Mouse (Mus musculus) small intestine, adult 2 months (tissue): ENCODE results near the gene Pou2f3. TPM values are rescaled to one million over a fixed set of nuclear protein-coding genes. Genes with fewer than 3 reads are reported as not detected.

ENCODE experiments used
- H3K27ac ChIP-seq: fragments of 200-500 bp; 2 replicates; pipeline ENCODE4 v1.5.1; 2012; ENCODE audit warnings: low read depth, low read length, control low read depth, inconsistent platforms; ENCODE audit not compliant: insufficient read depth
- H3K27me3 ChIP-seq: fragments of 200-500 bp; 2 replicates; pipeline ENCODE4 v1.6.1; 2012; ENCODE audit warnings: mild to moderate bottlenecking, moderate library complexity, low read length, inconsistent platforms; ENCODE audit not compliant: control insufficient read depth, insufficient read depth
- H3K36me3 ChIP-seq: fragments of 200-500 bp; 2 replicates; pipeline ENCODE4 v1.6.1; 2012; ENCODE audit warnings: mild to moderate bottlenecking, low read length, control low read depth, inconsistent platforms; ENCODE audit not compliant: control insufficient read depth, insufficient read depth
- H3K4me1 ChIP-seq: fragments of 200-500 bp; 2 replicates; pipeline ENCODE4 v1.6.1; 2012; ENCODE audit warnings: low read length, inconsistent platforms, mixed read lengths; ENCODE audit not compliant: control insufficient read depth, insufficient read depth, insufficient read length
- H3K4me3 ChIP-seq: fragments of 200-500 bp; 2 replicates; pipeline ENCODE4 v1.5.1; 2012; ENCODE audit warnings: low read depth, mild to moderate bottlenecking, control low read depth, inconsistent platforms, low read length, moderate library complexity
- CTCF ChIP-seq: fragments of 200-500 bp; IDR thresholded peaks from 2 replicates; pipeline ENCODE4 v1.5.1; 2012; ENCODE audit warnings: low read depth, mild to moderate bottlenecking, control low read depth, inconsistent platforms, low read length, moderate library complexity, mixed read lengths; ENCODE audit not compliant: insufficient replicate concordance, insufficient read length; ENCODE audit errors: extremely low read depth
- POLR2A ChIP-seq: fragments of 200-500 bp; IDR thresholded peaks from 2 replicates; pipeline ENCODE4 v1.6.1; 2012; ENCODE audit warnings: low read depth, mild to moderate bottlenecking, control low read depth, inconsistent platforms, low read length, moderate library complexity
- WGBS: fragments of 180-500 bp; shearing (Covaris S2); methylation state at CpG from one replicate; pipeline ENCODE4 v1.1.7; 2018; 5-methylcytosine and 5-hydroxymethylcytosine counted together
- polyA plus RNA-seq: library from polyadenylated mRNA; depleted of rRNA; stranded (reverse); fragments of >200 nt; gene quantifications from 2 replicates; pipeline ENCODE4 v1.2.3, GENCODE M21; 2012

Pou2f3 gene
- polyA plus RNA-seq, 1 experiment: 1.2 TPM

DNA sequence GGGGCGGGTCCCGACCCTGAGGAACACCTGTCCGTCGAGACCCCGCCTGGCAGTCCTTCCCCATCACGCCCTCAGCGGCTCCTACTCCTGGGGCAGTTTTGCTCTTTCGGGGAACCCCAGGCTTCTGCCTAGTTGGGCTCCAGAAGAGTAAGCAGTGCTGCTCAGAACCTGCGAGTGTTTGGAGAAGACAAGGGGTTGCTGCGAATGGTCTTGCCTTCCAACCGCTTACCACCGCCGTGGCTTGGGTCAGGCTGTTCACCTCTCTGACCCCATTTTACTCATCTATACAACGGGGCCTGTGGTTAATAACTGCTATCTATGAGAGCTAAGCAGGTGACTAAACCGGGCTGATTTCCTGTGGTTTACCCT, 4.2 kb downstream of the Pou2f3 start:
- TF ChIP-seq POLR2A (no peak), CTCF (no peak)
- H3K27ac ChIP-seq: no peak overlapping the region
- 6% methylated on average over 15 of the region's 15 CpGs for WGBS
- no peaks in the 10 kb centered on the region for H3K36me3 ChIP-seq
- H3K4me3 ChIP-seq: peak overlapping the region; percentile 34
- peaks cover 18% of the 10 kb centered on the region for H3K4me1 ChIP-seq
- H3K27me3 ChIP-seq: peaks cover 15% of the 10 kb centered on the region

DNA sequence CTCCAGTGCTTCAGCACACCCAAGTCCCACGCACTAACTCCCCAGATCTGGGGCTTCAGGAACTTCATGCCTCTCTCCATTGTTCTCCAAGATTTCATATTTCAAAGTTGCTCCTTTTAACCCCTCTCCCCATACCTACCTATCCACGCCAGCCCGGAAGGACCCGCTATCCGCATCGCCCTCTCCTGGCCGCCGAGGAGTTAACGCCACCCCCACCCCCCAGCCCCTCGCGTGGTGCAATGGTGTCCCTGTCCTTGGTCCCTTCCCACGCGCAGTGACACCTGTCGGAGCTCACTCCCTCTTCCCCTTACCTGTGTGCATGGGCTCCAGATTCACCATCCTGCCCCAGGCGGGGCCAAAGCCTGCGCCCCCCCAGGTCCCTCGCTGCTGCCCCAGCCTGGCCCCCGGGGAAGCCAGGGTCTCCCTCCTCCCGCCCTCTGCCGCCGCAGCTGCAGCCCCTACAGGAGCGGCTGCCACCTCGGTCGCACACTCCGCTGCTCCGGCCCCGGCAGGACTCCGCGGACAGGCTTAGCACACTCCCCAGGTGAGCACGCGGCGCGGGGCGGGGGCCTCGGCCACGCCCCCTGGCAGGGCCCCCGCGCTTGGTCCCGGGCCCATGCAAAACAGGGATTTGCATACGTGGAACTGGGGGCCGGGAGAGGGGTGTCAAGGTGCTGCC, 4.7 kb downstream of the Pou2f3 start:
- Histone ChIP-seq H3K36me3 (no peaks in the 10 kb centered on the region), H3K4me3 (peak overlapping the region; percentile 34), H3K27ac (no peak overlapping the region), H3K4me1 (peaks cover 15% of the 10 kb centered on the region), H3K27me3 (peaks cover 15% of the 10 kb centered on the region)
- 2% methylated on average over 41 of the region's 41 CpGs for WGBS
- TF ChIP-seq POLR2A (no peak), CTCF (peak; percentile 22; the same call in 1 of the 2 replicates)

DNA sequence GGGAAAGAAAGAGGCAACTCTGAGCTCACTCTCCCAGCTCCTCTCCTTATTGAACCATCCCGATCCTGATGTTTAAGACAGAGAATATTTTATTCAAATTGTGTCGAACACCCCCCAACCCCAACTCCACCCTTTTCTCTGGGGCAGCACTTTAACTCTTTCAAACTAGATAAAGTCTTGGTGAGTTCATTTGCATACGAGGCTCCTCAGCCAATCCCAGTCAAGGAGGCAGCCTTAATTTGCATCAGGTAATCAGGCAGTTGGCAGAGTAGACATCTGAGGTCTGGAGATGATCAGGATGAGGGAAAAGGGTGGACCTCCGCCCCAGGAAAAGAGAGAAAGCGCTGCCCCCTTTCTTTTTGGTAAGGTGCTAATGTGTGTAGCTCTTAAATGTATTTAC, 10.0 kb downstream of the Pou2f3 start:
- Histone ChIP-seq H3K27me3 (peaks cover 3% of the 10 kb centered on the region; the same call in 1 of the 2 replicates), H3K27ac (no peak overlapping the region)
- 49% methylated on average over 5 of the region's 5 CpGs for WGBS

DNA sequence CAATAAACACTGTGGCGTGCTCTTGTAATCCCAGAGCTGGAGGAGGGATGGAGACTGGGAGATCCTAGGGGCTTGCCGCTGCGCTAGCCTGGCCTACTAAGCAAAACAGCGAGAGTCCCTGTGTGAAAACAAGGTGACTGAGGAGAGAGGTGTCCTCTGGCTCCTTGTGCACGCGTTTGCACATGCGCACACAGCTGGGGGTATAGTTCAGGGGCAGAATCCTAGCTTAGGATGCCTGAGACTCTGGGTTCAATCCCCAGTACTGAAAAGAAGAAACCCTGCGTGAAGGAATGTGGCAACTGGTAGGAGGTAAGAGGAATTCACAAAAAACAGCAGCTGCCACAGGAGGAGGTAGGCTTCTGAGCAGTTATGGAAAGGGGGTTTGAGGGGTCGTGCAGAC, 16.2 kb downstream of the Pou2f3 start:
- H3K27ac ChIP-seq: no peak overlapping the region
- H3K36me3 ChIP-seq: no peaks in the 10 kb centered on the region
- WGBS: 71% methylated on average over 9 of the region's 9 CpGs
- H3K4me1 ChIP-seq: 0 out of 2 replicates have a peak, but pooled peaks cover 2% of the 10 kb centered on the region
- no peak for TF ChIP-seq POLR2A
- no peak for TF ChIP-seq CTCF
- no peak overlapping the region for H3K4me3 ChIP-seq
- no peaks in the 10 kb centered on the region for H3K27me3 ChIP-seq

More for the DNA sequence above, 10.0 kb downstream of the Pou2f3 start:
- Histone ChIP-seq H3K4me3 (no peak overlapping the region), H3K4me1 (peaks cover 10% of the 10 kb centered on the region; the same call in 1 of the 2 replicates), H3K36me3 (no peaks in the 10 kb centered on the region)
- TF ChIP-seq POLR2A: no peak
- no peak for TF ChIP-seq CTCF

DNA sequence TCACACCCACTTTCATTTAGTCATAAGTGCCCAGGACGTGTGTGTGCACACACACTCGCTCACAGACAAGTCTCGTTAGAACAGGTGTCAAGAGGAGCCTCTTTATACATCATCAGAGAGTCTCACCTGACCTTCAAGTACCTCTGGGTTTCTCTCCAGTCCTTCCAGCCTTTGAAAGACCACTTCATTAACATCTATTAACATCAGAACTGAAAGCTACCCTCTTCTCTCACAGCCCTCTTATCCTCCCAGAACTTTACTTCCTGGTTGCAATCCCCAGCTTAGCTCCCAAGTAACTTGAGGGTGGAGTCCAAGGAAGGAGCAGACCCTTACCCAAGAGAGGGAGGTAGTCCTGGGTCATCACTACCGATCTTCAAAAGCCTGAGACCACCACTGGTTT, 18.6 kb downstream of the Pou2f3 start:
- H3K4me1 ChIP-seq: peaks cover 15% of the 10 kb centered on the region; the same call in 1 of the 2 replicates
- H3K4me3 ChIP-seq: no peak overlapping the region
- no peaks in the 10 kb centered on the region for H3K27me3 ChIP-seq
- H3K27ac ChIP-seq: no peak overlapping the region
- no peak for TF ChIP-seq CTCF
- no peak for TF ChIP-seq POLR2A
- WGBS: 78% methylated on average over 4 of the region's 4 CpGs
- H3K36me3 ChIP-seq: no peaks in the 10 kb centered on the region

DNA sequence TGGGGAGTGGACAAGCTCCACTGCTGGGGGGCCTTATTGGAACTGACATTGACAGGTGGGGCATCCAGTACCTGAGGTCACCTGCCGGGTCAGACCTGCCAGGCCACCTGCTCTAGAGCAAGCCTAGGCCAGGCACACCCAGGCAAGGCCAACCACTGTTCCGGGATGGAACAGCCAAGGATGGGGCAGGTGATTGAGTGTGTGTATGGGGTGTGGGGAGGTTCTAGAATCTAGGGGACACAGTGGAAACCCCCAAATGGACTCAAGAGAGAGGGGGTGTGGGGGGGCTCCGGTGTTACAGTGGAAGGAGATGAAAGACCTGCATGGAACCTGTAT, 21.2 kb downstream of the Pou2f3 start:
- TF ChIP-seq CTCF: no peak
- no peak for TF ChIP-seq POLR2A
- no peaks in the 10 kb centered on the region for H3K36me3 ChIP-seq
- peaks cover 15% of the 10 kb centered on the region; the same call in 1 of the 2 replicates for H3K4me1 ChIP-seq
- H3K27ac ChIP-seq: no peak overlapping the region
- H3K27me3 ChIP-seq: no peaks in the 10 kb centered on the region
- WGBS: 56% methylated on average over 3 of the region's 3 CpGs
- no peak overlapping the region for H3K4me3 ChIP-seq

DNA sequence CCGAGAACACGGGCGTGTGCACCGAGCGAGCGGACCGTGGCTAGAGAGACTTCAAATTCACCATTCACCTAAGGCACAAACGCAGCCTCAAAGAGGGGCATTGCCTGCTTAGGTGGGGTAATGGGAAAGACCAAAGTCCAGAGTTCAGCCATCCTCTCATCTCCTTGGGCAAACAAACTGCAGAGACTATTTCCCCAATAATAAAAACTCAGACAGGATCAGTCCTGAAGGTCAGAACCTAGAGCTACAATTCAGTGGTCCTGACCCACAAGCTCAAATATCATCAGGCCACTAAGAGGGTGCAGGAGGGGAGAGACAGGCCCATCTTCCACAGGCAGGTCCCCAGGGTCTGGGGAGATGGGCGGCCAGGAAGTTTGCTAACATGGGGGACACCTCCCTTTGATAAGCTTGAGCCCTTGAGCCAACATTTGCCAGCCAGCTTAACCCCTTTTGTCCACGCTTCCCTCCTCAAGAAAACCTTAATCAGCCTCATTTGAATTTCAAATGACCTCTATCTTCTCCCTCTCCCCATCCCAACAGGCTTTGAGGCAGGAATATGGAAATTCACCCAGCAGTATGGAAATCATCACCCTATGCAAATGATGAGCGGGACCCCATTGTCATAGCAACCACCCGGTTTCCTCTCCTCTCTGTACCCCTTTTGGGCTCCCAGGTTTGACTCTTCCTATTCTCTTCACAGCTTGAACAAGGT, 21.7 kb downstream of the Pou2f3 start:
- H3K27ac ChIP-seq: no peak overlapping the region
- no peak overlapping the region for H3K4me3 ChIP-seq
- no peaks in the 10 kb centered on the region for H3K36me3 ChIP-seq
- 38% methylated on average over 12 of the region's 12 CpGs for WGBS
- H3K27me3 ChIP-seq: no peaks in the 10 kb centered on the region
- H3K4me1 ChIP-seq: peaks cover 15% of the 10 kb centered on the region; the same call in 1 of the 2 replicates
- TF ChIP-seq CTCF (no peak), POLR2A (no peak)

DNA sequence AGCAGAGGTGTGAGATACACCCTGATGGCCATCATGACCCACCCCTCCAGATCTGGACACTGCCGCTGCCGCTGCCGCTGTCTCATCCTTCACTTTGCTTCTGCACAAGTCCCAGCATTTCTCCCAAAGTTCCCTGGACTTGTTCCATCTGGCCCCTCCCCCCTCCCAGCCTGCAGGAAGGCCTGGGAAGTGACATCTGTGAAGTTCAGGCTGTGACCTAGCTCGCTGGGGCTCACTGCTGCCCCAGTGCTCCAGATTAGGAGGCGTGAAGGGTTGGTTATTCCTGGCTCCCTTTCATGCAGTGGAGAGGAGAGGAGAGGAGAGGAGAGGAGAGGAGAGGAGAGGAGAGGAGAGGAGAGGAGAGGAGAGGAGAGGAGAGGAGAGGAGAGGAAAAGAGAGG, 30.6 kb downstream of the Pou2f3 start:
- Histone ChIP-seq H3K27me3 (no peaks in the 10 kb centered on the region), H3K27ac (no peak overlapping the region), H3K4me1 (no peaks in the 10 kb centered on the region), H3K4me3 (no peak overlapping the region), H3K36me3 (no peaks in the 10 kb centered on the region)
- WGBS: 61% methylated on average over 5 of the region's 5 CpGs
- TF ChIP-seq POLR2A (no peak), CTCF (no peak)
